Mouse (Mus musculus): Measurements from ENCODE around the gene Stk36. TPM values are rescaled to one million over a fixed set of nuclear protein-coding genes. Genes with fewer than 3 reads are reported as not detected.
A peak's percentile ranks its signal among the peaks of the same experiment; 100 is the strongest.

The Stk36 gene
- polyA plus RNA-seq, 1 experiment from 2014 or later, result 6.5 TPM

DNA sequence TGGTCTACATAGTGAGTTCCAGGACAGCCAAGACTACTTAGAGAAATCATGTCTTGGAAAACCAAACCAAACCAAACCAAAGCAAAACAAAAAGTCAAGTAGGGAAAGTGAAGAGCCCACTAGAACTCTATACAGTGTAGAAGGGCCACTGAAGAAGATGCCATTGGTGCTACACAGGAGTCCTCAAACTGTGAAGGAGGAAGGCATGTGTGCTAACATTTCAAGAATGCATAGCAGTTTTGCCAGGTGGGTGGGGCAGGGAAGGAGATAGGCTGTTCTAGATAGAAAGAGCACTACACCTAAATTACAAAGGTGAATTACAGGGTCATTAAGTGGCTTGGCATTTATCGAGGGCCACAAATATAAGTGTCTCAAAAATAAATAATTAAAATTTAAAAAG is 22.9 kb downstream of the Stk36 start:
- Histone ChIP-seq H3K9ac (no peak overlapping the region), H3K9me3 (no peaks in the 10 kb centered on the region), H3K4me2 (no peak overlapping the region), H3K27me3 (no peaks in the 10 kb centered on the region), H3K4me3 (no peak overlapping the region), H3K36me3 (peaks cover 40% of the 10 kb centered on the region), H3K27ac (no peak overlapping the region), H3K4me1 (no peaks in the 10 kb centered on the region)
- ATAC-seq (ENCODE audit: insufficient number of reproducible peaks, low FRiP score, low TSS enrichment, low read depth), result no peak
- WGBS, result 77% methylated on average over 1 of the region's 1 CpGs

DNA sequence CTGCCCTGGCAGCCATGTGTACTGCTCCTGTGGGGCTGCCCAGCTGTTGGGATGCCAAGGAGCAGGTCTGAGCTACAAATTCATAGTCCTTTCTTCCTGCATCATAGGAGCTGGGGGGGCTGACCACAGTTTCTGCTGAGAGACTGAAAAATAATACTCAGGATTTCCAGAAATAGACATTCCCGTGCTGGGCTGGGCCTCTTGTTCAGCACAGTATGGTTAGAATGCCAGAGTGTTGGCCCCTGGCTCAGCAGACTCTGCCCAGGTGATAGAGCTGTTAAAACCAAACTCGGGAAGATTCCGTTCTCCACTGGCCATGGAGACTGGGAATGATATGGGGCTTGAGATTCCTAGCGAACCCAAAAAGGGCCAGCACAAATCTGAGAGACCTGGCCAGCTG is 24.8 kb downstream of the Stk36 start:
- Histone ChIP-seq H3K4me2 (no peak overlapping the region), H3K36me3 (peaks cover 40% of the 10 kb centered on the region), H3K9ac (no peak overlapping the region), H3K27me3 (no peaks in the 10 kb centered on the region), H3K4me1 (no peaks in the 10 kb centered on the region), H3K27ac (no peak overlapping the region), H3K4me3 (no peak overlapping the region), H3K9me3 (no peaks in the 10 kb centered on the region)
- no peak for ATAC-seq (ENCODE audit: insufficient number of reproducible peaks, low FRiP score, low TSS enrichment, low read depth)
- WGBS, result 84% methylated on average over 4 of the region's 4 CpGs

DNA sequence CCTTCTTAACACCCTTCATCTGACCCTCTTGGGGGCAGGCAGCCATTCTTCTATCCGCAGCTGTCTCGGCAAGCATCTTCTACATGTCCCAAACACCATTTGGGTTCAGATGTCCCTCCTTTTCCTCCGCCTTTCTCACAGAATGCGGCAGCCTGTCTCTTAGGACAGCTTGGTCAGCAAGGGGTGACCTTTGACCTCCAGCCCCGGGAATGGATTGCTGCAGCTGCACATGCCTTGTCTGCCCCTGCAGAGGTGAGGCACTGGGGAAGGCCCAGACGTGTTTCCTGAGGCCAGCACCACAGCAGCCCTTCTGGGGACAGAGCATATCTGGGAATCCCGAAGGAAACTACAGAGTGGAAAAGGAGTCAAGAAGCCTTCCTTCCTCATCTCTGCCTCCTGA is 26.8 kb downstream of the Stk36 start:
- no peaks in the 10 kb centered on the region for H3K27me3 ChIP-seq
- WGBS, result 54% methylated on average over 7 of the region's 7 CpGs
- peaks cover 35% of the 10 kb centered on the region for H3K36me3 ChIP-seq
- no peak overlapping the region for H3K4me2 ChIP-seq
- H3K4me3 ChIP-seq, result no peak overlapping the region
- H3K4me1 ChIP-seq, result no peaks in the 10 kb centered on the region
- H3K9me3 ChIP-seq, result no peaks in the 10 kb centered on the region
- no peak for ATAC-seq (ENCODE audit: insufficient number of reproducible peaks, low FRiP score, low TSS enrichment, low read depth)
- H3K9ac ChIP-seq, result no peak overlapping the region
- H3K27ac ChIP-seq, result no peak overlapping the region

DNA sequence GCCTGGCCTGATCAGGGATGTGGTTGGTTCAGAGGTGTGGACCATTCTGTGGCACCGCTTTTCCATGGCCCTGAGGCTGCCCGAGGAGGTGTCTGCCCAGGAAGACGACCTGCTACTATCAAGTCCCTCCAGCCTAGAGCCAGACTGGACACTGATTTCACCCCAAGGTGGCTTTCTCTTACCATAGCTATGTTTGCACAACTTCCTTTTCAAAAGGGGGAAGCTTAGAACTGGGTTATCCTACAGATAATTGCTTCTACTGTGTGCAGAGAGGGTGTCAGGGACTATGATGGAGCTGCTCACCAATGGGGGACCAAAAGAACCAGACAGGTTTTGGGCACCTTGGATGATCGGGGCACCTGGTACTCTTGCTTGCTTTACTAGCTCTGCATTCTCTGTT is 31.5 kb downstream of the Stk36 start:
- 85% methylated on average over 4 of the region's 4 CpGs for WGBS
- Histone ChIP-seq H3K9ac (no peak overlapping the region), H3K9me3 (no peaks in the 10 kb centered on the region), H3K27ac (no peak overlapping the region), H3K4me2 (no peak overlapping the region), H3K4me1 (no peaks in the 10 kb centered on the region), H3K4me3 (no peak overlapping the region), H3K27me3 (no peaks in the 10 kb centered on the region), H3K36me3 (peaks cover 15% of the 10 kb centered on the region)
- no peak for ATAC-seq (ENCODE audit: insufficient number of reproducible peaks, low FRiP score, low TSS enrichment, low read depth)

DNA sequence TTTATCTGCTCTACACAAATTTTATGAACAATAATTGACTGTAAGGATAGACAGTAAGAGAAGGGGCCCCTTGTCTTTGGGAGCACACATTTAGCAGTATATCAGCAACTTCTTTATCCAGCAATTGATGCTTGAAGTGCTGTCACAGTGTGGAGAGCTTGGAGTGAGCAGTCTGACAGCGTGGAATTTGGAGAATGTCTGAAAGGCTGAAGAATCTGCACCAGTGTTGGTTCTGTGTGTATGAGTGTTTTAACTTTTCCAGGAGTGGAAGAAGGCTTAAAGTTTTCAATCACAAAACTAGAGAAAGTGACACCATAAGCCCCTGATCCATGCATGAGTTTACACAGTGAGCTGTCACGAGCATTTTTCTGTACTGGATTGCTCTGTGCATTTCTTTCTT is 42.3 kb downstream of the Stk36 start:
- 72% methylated on average over 2 of the region's 2 CpGs for WGBS
- no peaks in the 10 kb centered on the region for H3K36me3 ChIP-seq
- no peak overlapping the region for H3K27ac ChIP-seq
- ATAC-seq (ENCODE audit: insufficient number of reproducible peaks, low FRiP score, low TSS enrichment, low read depth), result no peak
- H3K27me3 ChIP-seq, result no peaks in the 10 kb centered on the region
- H3K4me1 ChIP-seq, result no peaks in the 10 kb centered on the region
- no peak overlapping the region for H3K4me3 ChIP-seq
- H3K4me2 ChIP-seq, result no peak overlapping the region
- no peaks in the 10 kb centered on the region for H3K9me3 ChIP-seq
- H3K9ac ChIP-seq, result no peak overlapping the region

DNA sequence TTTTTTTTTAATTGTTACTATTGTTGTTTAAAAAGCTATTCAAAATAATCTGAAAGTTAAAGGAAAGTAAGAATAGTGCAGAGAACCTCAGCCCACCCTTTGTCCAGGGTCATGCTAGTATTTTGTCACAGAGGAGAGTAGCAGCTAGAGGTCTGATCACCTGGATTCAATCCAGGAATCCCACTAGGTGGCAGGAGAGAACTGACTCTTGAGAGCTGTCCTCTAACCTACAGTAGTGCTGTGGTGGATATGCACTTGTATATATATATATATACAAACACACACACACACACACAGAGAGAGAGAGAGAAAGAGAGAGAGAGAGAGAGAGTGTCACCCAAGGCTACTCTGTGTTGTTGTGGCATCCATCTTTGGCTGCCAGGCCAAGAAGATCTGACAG is 42.7 kb downstream of the Stk36 start:
- no peak overlapping the region for H3K4me3 ChIP-seq
- H3K4me1 ChIP-seq, result no peaks in the 10 kb centered on the region
- no peak overlapping the region for H3K9ac ChIP-seq
- no peak for ATAC-seq (ENCODE audit: insufficient number of reproducible peaks, low FRiP score, low TSS enrichment, low read depth)
- no peak overlapping the region for H3K27ac ChIP-seq
- H3K27me3 ChIP-seq, result no peaks in the 10 kb centered on the region
- no peaks in the 10 kb centered on the region for H3K36me3 ChIP-seq
- H3K4me2 ChIP-seq, result no peak overlapping the region
- H3K9me3 ChIP-seq, result no peaks in the 10 kb centered on the region

DNA sequence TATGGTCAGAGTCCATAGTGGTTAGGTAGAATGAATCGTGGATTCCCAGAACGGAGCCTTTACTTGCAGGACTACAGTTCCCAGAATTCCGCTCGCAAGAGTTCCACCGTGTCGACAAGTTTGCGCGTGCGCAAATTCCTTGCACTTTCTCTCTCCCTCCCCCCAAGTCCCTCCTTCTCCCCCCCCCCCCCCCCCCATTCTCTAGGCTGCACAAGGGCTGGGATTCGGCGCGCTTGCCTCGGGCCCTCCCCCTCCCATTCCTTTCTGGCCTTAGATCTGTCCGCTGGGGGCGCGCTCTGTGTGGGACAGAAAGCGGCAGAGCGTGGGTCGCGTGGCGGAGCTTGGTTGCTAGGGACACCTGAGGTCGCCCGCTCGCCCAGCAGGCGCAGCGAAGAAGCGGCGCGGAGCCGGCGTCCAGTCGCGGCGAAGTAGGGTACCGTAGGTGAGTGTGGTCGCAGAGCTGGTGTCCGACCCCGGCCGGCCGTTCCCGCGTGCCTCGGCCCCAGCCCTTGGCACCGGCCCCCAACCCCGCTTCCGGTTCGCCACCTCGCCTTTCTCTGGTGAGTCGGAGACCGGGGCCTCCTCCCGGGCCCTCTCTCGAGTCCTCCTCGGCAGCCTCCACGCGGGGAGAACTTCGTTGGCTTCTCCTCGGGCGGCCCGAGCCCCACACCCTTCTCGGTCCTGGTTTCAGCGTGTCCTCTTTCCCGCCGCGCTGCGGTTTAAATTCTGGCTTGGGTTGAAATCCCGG is 60.4 kb downstream of the Stk36 start, which contains the start of gene Ttll4:
Gene Ttll4, plus strand, starts transcription at position 298 of the 748 bp plus-strand sequence.
- under 1% methylated on average over 64 of the region's 66 CpGs for WGBS
- peak; percentile 97 for ATAC-seq (ENCODE audit: insufficient number of reproducible peaks, low FRiP score, low TSS enrichment, low read depth)

DNA sequence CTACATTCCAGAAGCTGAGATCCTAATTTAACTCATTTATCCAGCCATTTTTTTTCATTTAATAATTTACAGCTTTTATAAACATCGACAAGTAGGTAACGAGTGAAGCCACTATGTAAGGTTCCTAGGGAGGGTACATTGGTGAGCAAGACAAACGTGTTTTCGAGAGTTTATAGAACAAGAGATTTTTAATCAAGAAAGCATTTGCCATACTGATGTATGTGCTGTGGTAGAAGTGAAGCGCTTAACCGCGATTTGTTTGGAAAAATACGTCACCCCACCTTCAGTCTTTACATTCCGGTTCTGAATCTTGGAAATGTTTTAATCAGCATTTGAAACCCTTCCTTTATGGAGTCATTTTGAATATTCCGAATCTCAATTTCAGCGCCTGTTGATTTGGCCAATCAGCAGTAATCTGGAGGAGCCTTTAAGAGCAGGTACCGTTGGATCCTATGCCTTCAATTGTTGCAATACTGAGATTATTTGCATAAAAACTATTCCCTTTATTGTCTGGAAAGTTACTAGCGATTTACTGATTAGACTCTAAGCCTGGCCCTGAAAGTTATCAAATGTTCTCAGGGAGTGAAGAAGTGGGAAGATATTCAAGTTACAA is 61.1 kb downstream of the Stk36 start:
- Histone ChIP-seq H3K4me3 (peak overlapping the region; percentile 73), H3K9ac (peak overlapping the region; percentile 58), H3K27ac (peak overlapping the region; percentile 78; the same call in 1 of the 2 replicates), H3K27me3 (no peaks in the 10 kb centered on the region), H3K36me3 (peaks cover 2% of the 10 kb centered on the region; the same call in 1 of the 2 replicates), H3K4me2 (peak overlapping the region; percentile 54), H3K9me3 (no peaks in the 10 kb centered on the region), H3K4me1 (peaks cover 6% of the 10 kb centered on the region; the same call in 1 of the 2 replicates)
- WGBS, result 2% methylated on average over 13 of the region's 13 CpGs
- no peak for ATAC-seq (ENCODE audit: insufficient number of reproducible peaks, low FRiP score, low TSS enrichment, low read depth)

More for the DNA sequence above, 60.4 kb downstream of the Stk36 start, which contains the start of gene Ttll4:
- peaks cover 2% of the 10 kb centered on the region; the same call in 1 of the 2 replicates for H3K36me3 ChIP-seq
- peak within 1 kb of the TSS; percentile 54 for H3K4me2 ChIP-seq
- H3K4me3 ChIP-seq, result peak within 1 kb of the TSS; percentile 73
- no peaks in the 10 kb centered on the region for H3K9me3 ChIP-seq
- H3K27ac ChIP-seq, result peak within 1 kb of the TSS; percentile 78
- peak within 1 kb of the TSS; percentile 58 for H3K9ac ChIP-seq
- peaks cover 6% of the 10 kb centered on the region; the same call in 1 of the 2 replicates for H3K4me1 ChIP-seq
- no peaks in the 10 kb centered on the region for H3K27me3 ChIP-seq

DNA sequence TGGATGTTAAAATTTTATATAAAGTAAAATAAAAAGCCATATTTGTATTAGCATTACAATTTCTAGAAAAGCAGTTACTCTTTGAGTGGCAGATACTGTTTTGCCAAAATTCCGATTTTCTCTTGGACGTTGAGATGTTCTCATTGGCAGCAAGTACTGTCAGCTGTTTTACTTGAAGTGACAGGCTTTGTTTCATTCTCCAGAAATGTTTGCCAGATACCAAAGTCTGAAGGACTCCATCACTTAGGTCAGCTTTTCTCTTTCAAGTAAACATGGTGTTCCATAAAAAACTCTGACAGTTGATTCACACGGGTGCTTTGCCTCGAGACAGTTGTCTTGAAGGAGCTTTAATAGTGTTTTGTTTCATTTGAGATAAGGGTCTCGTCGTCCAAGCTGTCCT is 63.9 kb downstream of the Stk36 start:
- H3K9me3 ChIP-seq, result no peaks in the 10 kb centered on the region
- no peak overlapping the region for H3K9ac ChIP-seq
- no peak for ATAC-seq (ENCODE audit: insufficient number of reproducible peaks, low FRiP score, low TSS enrichment, low read depth)
- H3K4me1 ChIP-seq, result peaks cover 6% of the 10 kb centered on the region; the same call in 1 of the 2 replicates
- H3K4me3 ChIP-seq, result no peak overlapping the region
- H3K36me3 ChIP-seq, result peaks cover 2% of the 10 kb centered on the region; the same call in 1 of the 2 replicates
- H3K27me3 ChIP-seq, result no peaks in the 10 kb centered on the region
- H3K4me2 ChIP-seq, result no peak overlapping the region
- no peak overlapping the region for H3K27ac ChIP-seq
- 61% methylated on average over 6 of the region's 6 CpGs for WGBS

DNA sequence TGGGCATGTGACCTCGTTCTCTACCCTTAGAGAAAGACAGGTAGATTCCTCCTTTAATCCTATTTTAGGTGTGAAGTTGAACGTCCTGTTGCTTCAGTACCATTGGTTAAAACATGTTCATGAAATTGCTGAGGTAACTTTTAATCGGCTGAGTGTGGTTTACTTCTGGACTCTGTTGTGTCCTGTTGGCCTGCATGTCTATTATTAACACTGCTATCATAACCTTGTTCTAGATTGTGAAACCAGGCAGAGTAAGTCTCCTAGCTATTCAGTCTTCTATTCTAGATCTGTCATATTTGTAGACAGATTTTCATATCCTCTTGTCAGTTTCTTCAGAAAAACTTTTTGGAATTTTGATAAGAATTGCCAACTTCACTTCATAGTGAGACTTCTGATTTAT is 67.1 kb downstream of the Stk36 start:
- 89% methylated on average over 3 of the region's 3 CpGs for WGBS
- Histone ChIP-seq H3K27me3 (no peaks in the 10 kb centered on the region), H3K36me3 (peaks cover 14% of the 10 kb centered on the region), H3K27ac (no peak overlapping the region), H3K9me3 (no peaks in the 10 kb centered on the region), H3K4me2 (no peak overlapping the region), H3K4me3 (no peak overlapping the region), H3K9ac (no peak overlapping the region), H3K4me1 (no peaks in the 10 kb centered on the region)
- ATAC-seq (ENCODE audit: insufficient number of reproducible peaks, low FRiP score, low TSS enrichment, low read depth), result no peak

DNA sequence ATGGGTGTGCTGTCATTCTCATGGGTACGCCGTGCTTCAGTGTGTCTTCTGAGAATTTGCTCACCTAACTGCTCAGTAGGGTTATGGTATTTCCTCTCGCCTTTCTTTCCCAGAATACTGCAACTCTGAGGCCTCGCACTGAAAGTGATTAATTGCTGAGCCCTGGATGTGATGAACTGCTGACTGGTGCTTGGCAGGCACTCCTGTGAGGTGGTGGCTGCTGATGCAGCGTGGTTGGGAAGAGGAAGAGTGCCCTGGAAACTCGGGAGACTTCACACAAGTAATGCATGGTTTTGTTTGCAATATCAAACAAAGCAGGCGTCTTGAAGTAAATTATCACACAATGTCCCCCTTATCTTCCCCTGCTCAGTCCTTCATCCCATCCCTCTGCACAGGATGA is 71.5 kb downstream of the Stk36 start:
- WGBS, result 78% methylated on average over 7 of the region's 7 CpGs
- Histone ChIP-seq H3K9ac (no peak overlapping the region), H3K36me3 (peaks cover 21% of the 10 kb centered on the region), H3K4me2 (no peak overlapping the region), H3K4me3 (no peak overlapping the region), H3K27me3 (no peaks in the 10 kb centered on the region), H3K27ac (no peak overlapping the region), H3K9me3 (no peaks in the 10 kb centered on the region), H3K4me1 (no peaks in the 10 kb centered on the region)
- ATAC-seq (ENCODE audit: insufficient number of reproducible peaks, low FRiP score, low TSS enrichment, low read depth), result no peak

DNA sequence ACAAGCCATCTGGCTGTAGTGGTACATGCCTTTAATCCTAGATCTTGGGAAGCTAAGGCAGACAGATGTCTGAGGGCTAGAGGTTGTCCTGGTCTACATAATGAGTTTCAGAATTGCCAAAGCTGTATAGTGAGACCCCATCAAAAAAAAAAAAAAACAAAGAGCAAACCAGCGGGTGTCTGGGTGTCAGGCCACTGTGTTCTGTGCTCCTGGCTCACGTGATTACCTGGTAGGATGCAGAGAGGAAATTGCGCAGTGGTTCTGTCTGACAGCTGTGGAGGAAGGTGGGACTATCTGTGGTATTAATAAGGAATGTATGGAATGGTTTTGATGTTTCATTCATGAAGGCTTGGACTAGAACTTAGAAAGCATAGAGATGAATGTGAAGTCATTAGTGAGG is 75.6 kb downstream of the Stk36 start:
- Histone ChIP-seq H3K36me3 (peaks cover 55% of the 10 kb centered on the region), H3K4me3 (no peak overlapping the region), H3K4me1 (no peaks in the 10 kb centered on the region), H3K27ac (no peak overlapping the region), H3K9ac (no peak overlapping the region), H3K9me3 (no peaks in the 10 kb centered on the region), H3K4me2 (no peak overlapping the region), H3K27me3 (no peaks in the 10 kb centered on the region)
- 72% methylated on average over 3 of the region's 3 CpGs for WGBS
- ATAC-seq (ENCODE audit: insufficient number of reproducible peaks, low FRiP score, low TSS enrichment, low read depth), result no peak

Data from limb, embryonic 15.5 days (tissue).